Mouse (Mus musculus): ENCODE measurements around the gene Mapk7.

The Mapk7 gene

DNA sequence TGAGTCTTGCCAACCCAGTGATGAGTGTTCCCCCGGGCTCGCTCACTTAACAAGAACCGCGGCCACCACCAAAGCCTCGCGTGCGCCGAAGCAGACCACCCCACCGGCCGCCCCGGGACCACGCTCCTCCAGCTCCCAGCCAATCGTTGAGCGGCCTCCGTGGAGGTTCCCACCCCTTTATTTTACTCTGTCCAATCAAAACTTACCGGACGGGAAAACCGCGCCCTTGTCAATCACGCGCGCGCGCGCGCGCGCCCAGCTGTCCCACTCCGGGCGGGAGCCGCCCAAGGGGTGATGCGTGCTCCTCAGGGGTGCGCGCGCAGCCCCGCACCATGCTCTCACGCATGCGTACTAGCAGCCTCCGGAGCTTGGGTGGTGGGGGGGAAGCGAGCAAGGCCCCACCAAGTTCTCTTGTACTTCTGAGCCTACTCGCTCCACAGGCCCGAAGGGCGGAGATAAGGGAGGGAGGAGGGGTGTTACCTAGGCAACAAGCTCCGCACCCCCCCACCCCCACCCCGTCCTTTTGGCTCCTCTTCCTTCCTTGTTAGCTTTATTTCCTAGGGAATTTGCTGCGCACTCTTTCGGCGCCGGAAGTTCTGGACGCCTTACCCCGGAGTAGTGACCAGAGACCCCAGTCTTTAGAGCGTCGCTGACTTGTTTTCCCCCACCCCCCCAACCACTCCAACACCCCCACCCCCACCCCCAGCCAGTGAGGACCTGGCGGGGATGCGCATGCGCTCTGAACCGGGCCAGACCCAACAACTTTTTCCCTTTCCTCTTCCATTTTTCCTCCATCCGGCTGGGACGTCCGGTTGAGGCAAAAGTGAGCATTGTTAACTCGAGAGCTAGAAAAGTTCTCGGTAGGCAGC, at the start of gene Mapk7:
Gene Mapk7, minus strand, starts transcription at position 278 of the 869 bp plus-strand sequence.
- peak; percentile 100 for DNase-seq (ENCODE audit: inconsistent ontology term)

DNA sequence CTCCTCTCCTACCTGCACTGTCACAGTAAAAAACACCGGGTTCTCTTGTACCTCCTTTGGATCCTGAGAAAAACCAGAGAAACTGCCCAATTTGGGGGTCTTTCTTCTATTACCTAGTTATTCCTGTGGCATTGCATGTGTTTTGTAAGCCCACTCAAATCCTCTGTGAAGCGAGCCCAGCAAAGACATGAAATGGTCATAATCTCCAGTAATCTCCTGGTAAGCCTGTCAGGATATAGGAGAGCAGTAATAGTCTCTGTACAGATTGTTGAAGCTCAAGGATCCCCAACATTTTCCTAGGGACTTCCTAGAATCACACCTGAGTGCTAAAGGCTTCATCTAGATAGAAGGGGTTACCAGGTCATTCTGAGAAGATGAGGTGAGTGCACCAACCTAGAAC, 46.9 kb upstream of the Mapk7 start:
- DNase-seq (ENCODE audit: inconsistent ontology term) = no peak

DNA sequence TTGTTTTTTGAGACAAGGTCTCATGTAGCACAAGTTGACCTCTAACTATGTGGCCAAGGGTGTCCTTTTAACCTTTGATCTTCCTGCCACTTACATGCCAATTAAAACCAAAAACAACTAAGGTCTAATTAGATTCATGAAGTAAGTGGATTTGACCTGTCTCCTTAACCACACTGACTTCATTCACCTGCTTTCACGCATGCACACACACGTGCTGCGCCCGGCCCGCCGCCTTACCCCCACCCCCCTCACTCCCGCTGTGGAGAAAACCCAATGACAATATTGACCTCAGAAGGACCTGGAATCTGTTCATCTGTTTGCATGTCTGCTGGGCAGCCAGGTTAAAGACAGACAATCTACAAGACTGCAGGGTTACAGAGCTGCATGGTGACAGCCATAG, 46.4 kb upstream of the Mapk7 start:
- DNase-seq (ENCODE audit: inconsistent ontology term) = no peak

DNA sequence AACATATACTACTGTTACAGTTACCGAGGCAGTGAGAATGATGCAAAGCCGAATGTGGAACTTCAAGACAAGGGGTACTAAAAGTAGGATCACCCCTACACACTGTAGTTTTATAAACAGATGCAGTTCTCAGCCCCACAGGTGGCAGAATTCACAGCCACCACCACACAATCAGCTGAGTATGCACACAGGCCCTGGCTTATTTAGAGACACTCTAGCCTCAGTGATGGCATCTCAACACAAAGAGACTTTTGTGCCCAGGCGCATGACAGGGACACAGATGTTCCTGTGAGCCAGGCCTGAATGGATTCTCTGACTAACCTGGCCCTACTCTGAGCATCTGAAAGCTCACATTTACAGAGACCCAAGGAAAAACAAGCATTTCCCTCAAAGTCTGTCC, 43.2 kb upstream of the Mapk7 start:
- no peak for DNase-seq (ENCODE audit: inconsistent ontology term)

DNA sequence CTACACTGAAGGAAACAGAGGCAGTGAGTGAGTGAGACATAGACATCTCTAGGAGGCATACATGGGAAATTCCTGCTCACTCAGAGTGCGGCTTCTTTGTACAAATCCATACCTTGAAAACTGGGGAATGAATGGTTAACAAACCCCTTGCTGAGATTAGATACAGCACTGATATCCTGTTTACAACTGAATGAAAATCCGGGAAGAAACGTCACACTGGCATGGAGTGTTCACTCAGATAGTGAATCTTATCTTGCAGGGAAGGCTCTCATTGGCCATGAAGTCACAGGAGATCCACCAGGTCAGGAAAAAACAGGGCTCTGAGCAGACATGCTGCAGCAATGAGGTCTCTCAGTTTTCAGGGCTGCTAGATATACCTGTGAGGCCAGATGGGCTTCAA, 42.7 kb upstream of the Mapk7 start:
- no peak for DNase-seq (ENCODE audit: inconsistent ontology term)

DNA sequence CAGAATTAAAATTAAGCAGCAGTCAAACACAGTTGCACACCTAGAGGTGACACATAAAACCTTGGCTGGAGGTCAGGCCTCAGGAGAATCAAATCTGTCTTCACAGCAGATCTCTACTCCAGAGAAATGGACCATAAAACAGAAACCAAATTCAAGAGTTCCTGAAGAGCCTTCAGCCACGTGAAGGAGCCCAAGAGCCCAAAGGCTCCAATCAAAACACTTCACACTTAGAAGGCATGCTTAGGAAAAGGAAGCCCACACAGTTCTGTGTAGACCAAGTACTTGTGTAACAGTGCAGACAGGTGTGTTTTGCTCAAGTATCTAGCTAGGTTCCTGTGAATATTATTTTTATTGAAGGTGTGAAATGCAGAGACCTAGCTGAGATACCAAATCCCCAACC, 41.3 kb upstream of the Mapk7 start:
- no peak for DNase-seq (ENCODE audit: inconsistent ontology term)

DNA sequence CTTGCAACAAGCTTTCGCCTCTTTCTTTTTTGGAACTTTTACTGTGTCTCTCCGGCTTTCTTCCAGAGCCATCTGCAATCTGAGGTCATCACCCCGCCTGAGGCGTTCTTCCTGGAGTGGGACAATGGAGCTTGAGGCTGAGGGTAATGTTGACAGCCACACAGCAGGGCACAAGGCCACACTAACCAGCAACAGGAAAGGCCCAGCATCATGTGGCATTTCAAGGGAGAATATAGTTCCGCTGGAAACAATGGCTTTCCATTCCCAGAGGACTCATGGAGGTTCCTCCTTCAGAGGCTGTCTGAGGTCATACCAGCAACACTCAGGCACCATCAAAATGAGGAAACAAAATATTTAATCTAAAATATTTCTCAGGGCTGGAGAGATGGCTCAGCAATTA, 39.4 kb upstream of the Mapk7 start:
- DNase-seq (ENCODE audit: inconsistent ontology term) = peak; percentile 31

DNA sequence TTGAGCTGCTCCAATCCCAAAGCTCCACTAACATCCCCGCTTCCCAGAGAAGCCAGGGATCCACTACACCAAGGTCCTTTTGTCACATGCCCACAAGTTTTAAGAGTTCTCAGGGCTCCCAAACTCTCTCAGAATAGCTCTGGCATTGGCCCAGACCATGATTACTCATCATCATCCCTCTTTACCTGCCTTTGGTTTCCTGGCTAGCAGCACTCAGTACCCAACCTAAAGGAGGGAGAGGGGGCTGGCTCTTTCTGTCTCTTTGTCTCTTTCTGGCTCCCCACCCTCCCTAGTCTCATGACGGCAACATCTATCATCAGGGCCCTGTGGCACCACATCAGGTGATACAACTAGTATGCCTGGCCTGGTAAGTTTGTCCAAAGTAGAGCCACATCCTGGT, 38.6 kb upstream of the Mapk7 start:
- no peak for DNase-seq (ENCODE audit: inconsistent ontology term)

DNA sequence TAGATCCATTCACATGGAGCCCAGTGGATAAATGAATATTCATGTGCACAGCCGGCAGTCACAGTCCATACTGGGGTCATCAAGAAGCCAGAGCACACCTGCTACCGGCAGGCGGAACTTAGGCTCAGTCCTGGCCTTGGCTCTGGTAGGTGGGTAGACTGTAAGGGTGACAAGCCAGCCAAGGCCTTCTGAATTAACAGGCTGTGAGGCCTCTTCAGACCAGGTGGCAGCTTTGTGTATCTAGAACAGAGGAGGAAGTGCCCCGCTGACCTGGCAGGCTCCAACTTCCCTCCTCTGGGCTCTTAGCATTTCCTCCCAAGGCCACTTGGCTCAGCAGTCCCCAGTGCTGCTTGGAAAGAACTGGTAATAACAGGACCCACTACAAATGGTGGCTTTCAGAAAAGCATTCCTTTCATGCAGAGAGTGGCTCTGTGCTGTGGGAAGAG, 35.1 kb upstream of the Mapk7 start:
- no peak for DNase-seq (ENCODE audit: inconsistent ontology term)

DNA sequence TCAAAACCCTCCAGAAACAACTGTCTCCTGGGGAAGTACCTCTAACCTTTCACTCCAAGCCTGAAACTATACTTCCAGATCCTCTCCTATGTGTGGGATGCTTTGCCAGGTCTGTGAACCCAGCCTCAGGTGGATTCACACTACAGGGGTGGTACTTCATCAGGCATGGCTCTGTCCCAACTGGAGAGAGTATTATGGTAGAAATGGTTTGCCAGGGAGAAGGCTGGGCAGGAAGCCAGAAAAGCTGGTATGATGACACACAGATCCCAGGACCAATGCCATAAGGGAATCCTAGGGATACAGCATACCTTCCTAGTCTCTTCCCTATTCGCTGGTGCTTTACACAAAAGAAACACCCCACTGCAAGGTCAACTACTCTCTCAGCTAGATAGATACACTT, 32.7 kb upstream of the Mapk7 start:
- DNase-seq (ENCODE audit: inconsistent ontology term) = peak; percentile 60

DNA sequence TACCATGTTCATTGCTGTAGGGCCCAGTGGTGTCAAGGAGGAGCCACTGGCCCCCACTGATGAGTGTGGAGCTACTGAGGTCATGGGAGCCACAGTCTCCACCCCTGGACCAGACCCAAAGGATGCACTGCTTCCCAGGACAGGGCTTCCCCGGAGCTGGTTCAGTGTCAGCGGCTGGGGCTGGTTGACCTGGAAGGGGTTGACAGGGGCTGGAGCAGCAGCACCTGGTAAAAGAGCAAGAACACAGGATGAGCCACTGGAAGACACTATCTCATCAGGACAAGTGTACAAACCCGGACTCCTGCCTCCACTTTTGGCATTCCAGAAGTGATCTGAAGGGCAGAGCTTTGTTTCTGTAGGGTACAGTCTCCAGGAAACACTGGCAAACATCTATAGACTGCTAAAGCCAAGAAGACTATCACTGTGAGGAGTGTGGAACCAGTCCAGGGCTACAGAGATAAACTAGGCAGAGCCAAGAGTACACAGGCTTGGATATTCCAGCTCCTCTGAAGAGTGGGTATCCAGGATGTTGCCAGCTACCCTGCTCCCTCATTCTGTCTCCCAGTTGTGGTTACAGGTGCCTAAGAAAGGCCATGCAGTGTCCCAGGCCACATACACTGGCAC, 25.4 kb upstream of the Mapk7 start:
- DNase-seq (ENCODE audit: inconsistent ontology term) = no peak

DNA sequence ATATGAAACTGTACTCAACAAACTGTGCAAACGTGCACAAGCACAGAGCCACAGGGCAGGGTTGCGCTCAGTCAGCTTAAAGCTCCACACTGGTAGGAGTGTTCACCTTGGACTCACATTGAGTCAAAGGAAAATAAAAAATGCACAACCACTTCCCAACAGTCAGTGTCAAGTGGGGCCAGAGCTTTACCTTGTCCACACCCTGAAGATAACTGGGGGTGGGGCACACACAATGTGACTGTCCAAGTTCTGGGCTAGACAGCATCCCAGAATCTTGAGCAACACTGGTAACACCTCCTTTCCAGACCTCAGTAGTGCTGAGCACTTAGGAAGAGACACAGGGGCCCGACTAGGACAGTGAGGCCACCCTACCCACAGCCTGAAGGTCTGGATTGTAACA, 24.7 kb upstream of the Mapk7 start:
- no peak for DNase-seq (ENCODE audit: inconsistent ontology term)

DNA sequence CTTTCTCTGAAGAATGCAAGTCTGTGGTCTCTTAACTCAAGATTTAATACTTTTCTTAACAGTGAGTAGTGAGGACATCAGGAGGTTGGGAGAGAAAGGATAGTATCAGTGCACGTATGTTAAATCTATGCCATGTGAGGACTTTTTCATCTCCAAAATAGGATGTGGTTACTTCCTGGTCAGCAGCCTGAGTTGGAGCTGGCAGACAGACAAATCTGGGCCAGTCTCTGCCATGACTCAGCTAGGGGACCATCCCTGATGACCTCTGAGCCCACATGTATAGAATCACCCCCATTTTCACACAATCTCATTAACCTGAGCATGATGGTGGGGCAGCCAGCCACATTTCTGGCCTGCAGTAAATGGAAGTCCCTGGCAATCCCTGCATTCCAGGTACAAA, 23.8 kb upstream of the Mapk7 start:
- no peak for DNase-seq (ENCODE audit: inconsistent ontology term)

DNA sequence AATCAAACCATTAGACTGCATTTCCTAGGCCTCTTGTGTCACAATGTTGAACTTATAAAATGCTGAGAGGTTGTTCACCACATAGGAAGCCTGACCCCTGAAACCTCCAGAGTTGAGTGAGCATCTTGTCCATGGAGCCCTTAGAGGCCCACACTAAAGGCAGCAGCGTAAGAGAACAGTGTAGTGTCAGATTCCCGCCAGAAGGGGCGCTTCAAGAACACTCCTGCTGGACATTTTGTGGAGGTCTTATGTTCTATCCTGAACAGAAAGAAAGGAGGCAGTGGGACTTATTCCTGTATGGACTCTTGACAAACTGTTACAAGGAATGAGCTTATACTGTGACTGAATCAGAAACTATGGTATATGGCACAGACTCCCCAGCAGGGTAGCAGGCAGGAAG, 20.7 kb upstream of the Mapk7 start:
- DNase-seq (ENCODE audit: inconsistent ontology term) = peak; percentile 15

DNA sequence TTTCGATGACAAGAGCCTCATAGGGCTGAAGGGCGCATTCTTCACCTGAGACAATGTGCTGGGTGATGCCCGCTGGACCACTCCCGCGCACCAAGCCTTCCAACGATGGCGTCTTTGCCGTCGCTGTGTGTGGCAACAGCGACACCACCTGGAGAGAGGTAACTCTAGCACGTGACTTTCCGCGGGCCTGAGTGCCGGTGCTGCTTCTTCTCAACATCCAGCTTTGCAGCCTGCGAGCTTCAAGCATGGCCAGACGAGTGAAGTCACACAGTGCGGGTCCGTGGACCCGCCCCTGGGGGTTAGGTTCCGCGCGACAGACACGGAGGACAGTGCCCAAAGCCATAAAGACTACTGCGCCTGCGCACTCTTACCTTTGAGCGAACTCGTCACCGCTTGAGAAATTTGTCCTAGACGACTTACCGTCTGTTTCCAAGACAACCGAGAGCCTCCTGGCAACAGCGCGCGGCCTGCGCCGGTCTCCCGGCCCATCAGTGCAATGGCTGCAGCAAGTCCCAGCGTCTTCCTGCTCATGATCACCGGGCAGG, 10.6 kb upstream of the Mapk7 start, which contains the start of gene B9d1:
Gene B9d1, plus strand, starts transcription at position 432 of the 545 bp plus-strand sequence.
- DNase-seq (ENCODE audit: inconsistent ontology term) = peak; percentile 93

DNA sequence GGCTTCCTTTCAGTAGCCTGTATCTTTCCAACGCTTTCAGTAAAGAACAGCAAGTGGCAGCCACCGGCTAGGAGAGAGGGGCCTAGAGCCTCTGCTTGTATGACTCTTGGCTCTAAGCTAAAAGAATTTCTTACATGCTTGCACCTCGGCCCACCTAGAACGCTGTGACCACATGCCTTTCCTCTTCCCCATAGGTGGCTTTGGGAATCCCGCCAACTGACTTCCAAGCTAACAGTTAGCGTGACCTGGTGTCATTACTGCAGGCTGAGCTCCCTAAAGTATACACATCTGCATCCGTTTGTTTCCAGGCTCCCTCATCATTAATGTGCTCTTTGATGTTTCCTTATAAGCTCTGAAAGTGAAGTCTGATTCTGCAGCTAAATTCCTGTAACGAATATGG, 9.7 kb upstream of the Mapk7 start:
- DNase-seq (ENCODE audit: inconsistent ontology term) = no peak

DNA sequence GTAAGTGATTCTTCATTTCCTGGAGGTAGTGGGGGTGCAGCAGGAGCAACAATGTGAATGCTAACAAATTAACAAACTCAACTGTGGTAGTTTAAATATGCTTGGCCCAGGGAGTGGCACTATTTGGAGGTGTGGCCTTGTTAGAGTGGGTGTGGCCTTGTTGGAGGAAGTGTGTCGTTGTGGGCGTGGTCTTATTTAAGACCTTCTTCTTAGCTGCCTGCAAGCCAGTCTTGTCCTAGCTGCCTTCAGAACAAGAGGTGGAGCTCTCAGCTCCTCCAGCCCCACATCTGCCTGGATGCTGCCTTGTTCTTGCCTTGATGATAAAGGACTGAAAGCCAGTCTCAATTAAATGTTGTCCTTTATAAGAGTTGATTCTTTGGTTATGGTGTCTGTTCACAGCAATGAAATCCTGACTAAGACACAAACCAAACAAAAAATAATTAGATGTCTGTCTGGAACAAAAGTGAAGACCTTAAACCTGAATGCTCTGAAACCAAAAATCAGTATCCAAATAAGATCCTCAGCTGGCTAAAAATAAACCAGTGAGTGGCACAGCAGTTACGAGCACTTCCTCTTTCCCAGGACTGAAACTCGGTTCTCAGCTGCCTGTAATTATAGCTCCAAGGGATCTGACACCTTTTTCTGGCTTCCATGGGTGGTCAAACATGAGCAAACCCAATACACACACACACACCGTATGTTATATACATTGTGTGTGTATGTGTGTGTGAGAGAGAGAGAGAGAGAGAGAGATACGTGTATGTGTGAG, 4.7 kb upstream of the Mapk7 start:
- DNase-seq (ENCODE audit: inconsistent ontology term) = no peak

DNA sequence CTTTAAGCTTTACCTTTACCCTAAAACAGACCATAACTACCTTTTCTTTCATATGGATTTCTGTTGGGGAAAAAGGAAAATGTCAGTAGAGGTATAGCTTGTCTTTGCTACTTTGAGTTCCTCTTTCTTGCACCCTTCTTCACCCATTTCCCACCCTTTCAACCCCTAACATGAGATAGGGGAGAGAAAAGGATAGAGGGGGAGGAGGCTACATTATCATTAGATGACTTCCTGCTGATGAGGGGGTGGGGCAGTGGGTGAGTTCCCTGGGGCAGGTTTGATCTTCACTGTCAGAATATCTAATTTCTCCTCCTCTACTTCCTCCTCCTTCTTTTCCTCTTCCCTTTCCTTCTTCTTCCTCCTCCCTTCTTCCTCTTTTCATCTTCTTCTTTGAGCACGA, 3.3 kb upstream of the Mapk7 start:
- DNase-seq (ENCODE audit: inconsistent ontology term) = no peak

DNA sequence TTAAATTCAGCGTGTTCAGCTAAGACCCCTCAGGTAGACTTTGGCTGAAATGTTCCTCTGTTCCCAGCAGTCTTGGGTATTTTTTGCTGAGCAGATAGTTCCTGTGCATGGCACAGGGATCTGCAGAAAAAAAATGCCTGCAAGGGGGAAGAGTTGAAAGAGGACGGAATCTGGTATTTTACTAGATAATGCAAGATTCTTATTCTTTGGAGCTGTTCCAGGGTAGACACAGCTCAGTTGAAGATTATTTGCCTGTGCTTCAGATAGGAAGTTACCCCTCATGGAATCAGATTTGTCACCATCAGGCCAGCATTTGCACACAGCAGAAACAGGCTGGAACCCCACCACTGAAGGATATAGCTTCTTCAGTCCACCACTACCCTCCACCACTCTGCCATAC, 1.3 kb upstream of the Mapk7 start:
- DNase-seq (ENCODE audit: inconsistent ontology term) = no peak

DNA sequence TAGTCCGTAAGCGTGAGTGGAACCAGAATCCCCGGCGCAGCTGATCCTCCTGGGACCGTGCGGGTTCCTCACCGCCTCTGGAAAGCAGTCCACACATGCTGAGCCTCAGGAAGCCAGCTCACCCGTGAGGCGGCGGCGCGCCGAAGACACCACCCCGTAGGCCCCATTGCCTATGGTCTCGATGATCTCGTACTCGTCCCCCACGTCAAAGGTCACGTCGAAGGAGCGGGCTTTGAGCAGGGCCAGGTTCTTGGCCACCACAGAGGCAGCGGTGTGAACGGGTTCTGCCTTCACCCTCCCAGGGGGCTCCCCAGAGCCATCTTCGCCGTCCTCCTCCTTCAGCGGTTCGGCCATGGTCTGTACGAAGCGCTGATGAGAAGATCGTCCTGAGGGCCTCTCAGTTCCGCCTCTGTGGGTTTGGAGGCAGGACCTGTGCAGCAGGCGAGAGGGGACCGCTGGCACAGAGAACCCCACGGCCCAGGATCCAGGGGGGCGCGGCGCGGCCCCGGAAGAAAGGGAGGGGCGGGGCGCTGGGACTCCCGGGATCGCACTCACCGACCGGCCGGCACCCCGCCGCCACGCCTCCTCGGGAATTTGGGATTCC, 579 bp downstream of the Mapk7 start:
- DNase-seq (ENCODE audit: inconsistent ontology term) = no peak

DNA sequence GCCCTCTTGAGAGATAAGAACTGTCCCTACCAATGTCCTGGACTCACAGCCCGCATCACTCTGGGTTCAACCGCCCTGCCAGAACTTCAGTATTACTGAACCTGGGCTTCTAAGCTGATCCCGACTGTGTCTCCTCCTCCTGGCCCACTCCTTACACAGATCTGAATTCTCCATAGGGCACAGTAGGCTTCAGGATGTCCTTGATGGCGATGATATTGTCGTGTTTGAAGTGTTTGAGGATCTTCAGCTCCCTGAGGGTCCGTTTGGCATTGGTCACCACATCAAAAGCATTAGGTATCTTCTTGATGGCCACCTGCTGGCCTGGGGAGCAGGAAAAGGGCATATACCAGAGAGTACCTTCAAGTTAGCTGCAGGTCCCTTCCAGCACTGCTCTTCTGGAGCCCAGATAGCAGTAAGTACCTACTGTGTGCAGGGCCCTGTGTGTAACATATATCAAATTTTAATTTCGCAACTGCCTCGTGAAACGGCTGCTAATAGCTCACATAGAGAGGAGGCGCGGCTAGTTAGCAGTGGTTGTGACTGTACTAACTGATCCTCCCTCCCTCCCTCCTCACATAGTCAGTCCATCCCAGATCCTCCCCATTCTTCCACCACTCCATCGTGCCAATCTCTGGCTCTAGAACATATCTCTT, 1.3 kb downstream of the Mapk7 start:
- no peak for DNase-seq (ENCODE audit: inconsistent ontology term)
